Mouse (Mus musculus) layer of hippocampus, postnatal 14 days (tissue): ENCODE data around the gene Egln3. TPM values are rescaled to one million over a fixed set of nuclear protein-coding genes. Genes with fewer than 3 reads are reported as not detected.

Experiments used
- DNase-seq, 2 experiments: peaks; one replicate each; pipeline ENCODE4 v3.0.0; 2021 to 2022; ENCODE audit warnings: low spot score in 2 of 2, mixed read lengths in 1 of 2
- long read RNA-seq, 2 experiments: library from polyadenylated mRNA; stranded (forward); transcript quantifications; one replicate each; pipeline ENCODE4 v2.0.0; 2021
- total RNA-seq, 2 experiments: library from RNA; stranded (reverse); gene quantifications; 2 replicates each; pipeline ENCODE4 v1.2.3; 2021

Egln3 gene
- total RNA-seq: 1 to 10 TPM; 4.3 to 5.9 TPM
- long read RNA-seq, experiment 1, partial matches to known transcripts: 0 of 3 reads
- long read RNA-seq, experiment 1, other reads (novel, unspliced or antisense): 2 of 3 reads
- long read RNA-seq, experiment 2, transcript Egln3-201 (5 exons, 2,662 nt): major isoform, 7 of 8 reads
- long read RNA-seq, experiment 2, partial matches to known transcripts: 0 of 8 reads
- long read RNA-seq, experiment 2, other reads (novel, unspliced or antisense): 1 of 8 reads

- peak; percentile 60 to 67 for DNase-seq
Measured at GRCm38 (mm10) chr12:54203656-54204045, at the start of gene Egln3. TSS of gene Egln3 (minus strand) at chr12:54203860.

GRCm38 (mm10) chr12:54253449-54253848 lies 49.8 kb upstream of the Egln3 start:
- DNase-seq: no peak

- DNase-seq: no peak
Measured at GRCm38 (mm10) chr12:54251942-54252400, 48.3 kb upstream of the Egln3 start.

GRCm38 (mm10) chr12:54247835-54248234 lies 44.2 kb upstream of the Egln3 start:
- no peak for DNase-seq

- DNase-seq: no peak
Measured at GRCm38 (mm10) chr12:54243158-54243557, 39.5 kb upstream of the Egln3 start.

- DNase-seq: no peak
Measured at GRCm38 (mm10) chr12:54241976-54242375, 38.3 kb upstream of the Egln3 start.

GRCm38 (mm10) chr12:54233794-54234193 lies 30.1 kb upstream of the Egln3 start:
- no peak for DNase-seq

- no peak for DNase-seq
Measured at GRCm38 (mm10) chr12:54232996-54233603, 29.4 kb upstream of the Egln3 start.

- DNase-seq: no peak
Measured at GRCm38 (mm10) chr12:54232456-54232855, 28.8 kb upstream of the Egln3 start.

GRCm38 (mm10) chr12:54227551-54227950 lies 23.9 kb upstream of the Egln3 start:
- DNase-seq: no peak

- DNase-seq: no peak
Measured at GRCm38 (mm10) chr12:54226341-54226740, 22.7 kb upstream of the Egln3 start.

- no peak for DNase-seq
Measured at GRCm38 (mm10) chr12:54225610-54226009, 21.9 kb upstream of the Egln3 start.

GRCm38 (mm10) chr12:54225090-54225489 lies 21.4 kb upstream of the Egln3 start:
- DNase-seq: no peak

GRCm38 (mm10) chr12:54222036-54222760 lies 18.5 kb upstream of the Egln3 start:
- no peak for DNase-seq

- no peak for DNase-seq
Measured at GRCm38 (mm10) chr12:54216673-54217072, 13.0 kb upstream of the Egln3 start.

- no peak for DNase-seq
Measured at GRCm38 (mm10) chr12:54214426-54214825, 10.8 kb upstream of the Egln3 start.

- DNase-seq: no peak
Measured at GRCm38 (mm10) chr12:54213871-54214270, 10.2 kb upstream of the Egln3 start.

GRCm38 (mm10) chr12:54213230-54213629 lies 9.6 kb upstream of the Egln3 start:
- no peak for DNase-seq

- no peak for DNase-seq
Measured at GRCm38 (mm10) chr12:54209182-54209563, 5.5 kb upstream of the Egln3 start.

GRCm38 (mm10) chr12:54208433-54209181 lies 4.9 kb upstream of the Egln3 start:
- no peak for DNase-seq

GRCm38 (mm10) chr12:54205731-54206130 lies 2.1 kb upstream of the Egln3 start:
- DNase-seq: no peak

GRCm38 (mm10) chr12:54205195-54205594 lies 1.5 kb upstream of the Egln3 start:
- DNase-seq: no peak
